Mouse (Mus musculus) ovary, adult 18-20 months (tissue): ENCODE results near the gene Grm1.

Experiments
- DNase-seq: peaks from one replicate; pipeline ENCODE4 v3.0.0; 2022; ENCODE audit warnings: low spot score, mixed read lengths

Grm1 gene

DNA sequence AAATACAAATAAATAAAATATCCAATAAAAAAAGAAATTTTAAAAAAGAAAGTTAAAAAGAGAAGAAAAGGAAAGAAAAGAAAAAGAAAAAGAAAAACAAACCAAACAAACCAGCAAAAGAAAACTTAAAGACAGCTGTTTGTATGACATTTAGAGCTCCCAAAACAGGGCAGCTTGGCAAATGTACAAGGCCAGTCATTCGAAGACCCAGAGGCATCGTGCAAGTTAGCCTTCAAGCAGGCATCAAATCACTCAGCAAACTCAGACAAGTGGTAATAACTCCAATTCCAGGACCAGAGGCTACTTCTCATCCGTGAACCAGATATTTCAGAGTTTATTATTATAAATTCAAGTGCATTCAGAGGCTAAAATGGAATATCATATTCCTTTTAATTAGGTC is 355.7 kb downstream of the Grm1 start:
- no peak for DNase-seq

DNA sequence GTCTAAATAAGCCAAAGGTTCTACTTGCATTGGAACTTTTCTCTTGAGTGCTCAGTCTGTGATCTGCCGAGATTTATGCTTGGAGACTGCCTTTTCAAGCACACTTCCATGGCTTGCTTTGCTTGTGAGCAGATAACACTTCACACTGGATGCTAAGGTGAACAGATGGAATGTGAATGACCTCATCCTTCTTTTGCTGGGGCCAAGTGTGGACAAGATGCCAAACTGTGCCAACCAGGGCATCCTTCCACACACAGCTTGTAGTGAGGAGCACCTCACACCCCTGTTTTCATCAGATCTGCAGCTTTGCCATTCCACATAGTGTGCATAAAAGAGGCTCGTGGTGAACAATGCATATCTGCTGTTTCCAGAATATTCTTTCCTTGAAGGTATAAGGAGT is 371.3 kb downstream of the Grm1 start:
- no peak for DNase-seq

DNA sequence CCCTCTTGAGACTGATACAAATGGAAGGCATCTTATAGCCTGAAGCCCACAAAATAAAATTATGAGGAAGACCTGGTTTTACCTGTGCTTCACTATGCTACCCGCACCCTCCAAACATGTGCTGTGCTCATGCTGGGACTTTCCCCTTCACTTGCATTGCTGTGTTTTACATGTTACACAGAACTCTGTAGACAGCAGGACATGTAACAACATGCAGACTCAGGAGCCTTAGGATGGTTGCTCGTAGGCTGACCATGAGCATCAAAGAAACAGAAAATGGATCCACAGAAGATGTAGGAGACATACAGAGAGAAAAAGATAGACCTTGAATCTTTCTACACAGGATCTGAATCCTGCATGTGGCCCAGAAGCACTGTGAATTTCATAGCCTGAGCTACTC is 371.8 kb downstream of the Grm1 start:
- DNase-seq = no peak

DNA sequence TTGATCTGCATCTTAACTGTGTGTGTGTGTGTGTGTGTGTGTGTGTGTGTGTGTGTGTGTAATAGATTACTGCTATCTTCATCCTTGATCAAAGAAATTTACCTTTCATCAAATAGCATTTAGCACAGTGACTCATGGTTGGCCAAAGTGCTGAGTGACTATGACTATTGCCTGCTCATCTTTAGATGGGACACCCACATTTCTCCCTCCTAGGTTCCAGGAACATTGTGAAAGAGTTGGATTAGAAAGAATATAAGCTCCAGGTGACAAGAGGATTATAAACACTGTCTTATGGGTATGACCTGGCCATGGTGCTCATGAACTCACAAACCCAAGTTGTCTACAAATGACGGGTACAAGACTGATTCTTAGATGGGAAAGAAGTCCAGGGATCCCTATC is 374.1 kb downstream of the Grm1 start:
- no peak for DNase-seq

DNA sequence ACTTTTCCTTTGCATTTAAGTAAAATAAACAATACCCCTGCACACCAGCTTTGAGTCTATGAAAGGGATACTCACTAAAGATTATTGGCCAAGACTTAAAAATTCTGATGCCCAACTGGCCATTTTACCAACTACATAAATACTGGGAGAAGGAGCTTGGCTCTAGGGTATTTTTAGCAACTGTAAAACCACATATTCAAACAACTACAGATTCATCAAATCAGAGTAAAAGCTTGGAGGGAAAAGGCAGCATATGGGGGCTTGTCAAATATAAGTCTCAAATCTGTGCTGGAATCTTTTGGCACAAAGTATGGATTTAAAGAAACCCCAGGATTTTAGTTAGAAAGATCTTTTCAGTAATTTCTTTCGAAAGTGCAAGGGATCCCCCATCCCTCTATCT is 380.8 kb downstream of the Grm1 start:
- no peak for DNase-seq

DNA sequence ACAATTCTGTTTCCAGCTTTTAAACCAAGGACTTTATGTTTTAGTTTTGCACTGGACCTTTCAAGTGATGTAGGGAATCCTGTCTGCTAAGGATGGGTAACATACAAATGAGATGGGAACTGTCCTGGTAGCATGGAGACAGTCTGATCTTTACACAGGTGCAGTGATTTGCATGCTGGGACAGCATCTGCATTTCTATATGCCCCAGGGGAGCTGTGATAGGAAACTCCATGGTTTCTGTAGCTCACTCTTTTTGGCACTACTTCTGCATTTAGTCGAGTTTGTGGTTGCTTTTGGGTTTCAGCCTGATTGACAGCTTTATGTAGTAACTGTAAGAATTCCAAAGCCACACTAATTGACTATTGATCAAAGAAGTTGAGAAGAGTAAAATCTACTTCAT is 381.3 kb downstream of the Grm1 start:
- no peak for DNase-seq

DNA sequence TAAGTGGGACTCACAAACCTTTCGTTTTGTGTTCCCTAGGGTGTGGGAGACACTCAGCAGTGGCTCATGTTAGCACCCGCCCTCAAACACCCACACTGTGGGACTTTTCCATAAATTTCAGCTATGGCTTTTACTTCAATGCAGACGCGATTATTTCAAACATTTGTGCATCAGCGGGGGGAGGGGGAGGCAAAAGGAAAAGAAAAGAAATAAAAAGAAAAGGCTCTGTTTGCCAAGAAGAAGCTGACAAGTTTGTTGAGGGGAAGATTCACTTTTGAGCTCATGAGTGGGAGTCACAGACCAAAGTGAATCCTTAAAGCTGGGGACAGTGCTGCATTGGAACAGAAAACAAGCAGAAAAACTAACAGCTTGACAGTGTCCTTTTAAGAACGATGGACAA is 384.7 kb downstream of the Grm1 start:
- DNase-seq = no peak

DNA sequence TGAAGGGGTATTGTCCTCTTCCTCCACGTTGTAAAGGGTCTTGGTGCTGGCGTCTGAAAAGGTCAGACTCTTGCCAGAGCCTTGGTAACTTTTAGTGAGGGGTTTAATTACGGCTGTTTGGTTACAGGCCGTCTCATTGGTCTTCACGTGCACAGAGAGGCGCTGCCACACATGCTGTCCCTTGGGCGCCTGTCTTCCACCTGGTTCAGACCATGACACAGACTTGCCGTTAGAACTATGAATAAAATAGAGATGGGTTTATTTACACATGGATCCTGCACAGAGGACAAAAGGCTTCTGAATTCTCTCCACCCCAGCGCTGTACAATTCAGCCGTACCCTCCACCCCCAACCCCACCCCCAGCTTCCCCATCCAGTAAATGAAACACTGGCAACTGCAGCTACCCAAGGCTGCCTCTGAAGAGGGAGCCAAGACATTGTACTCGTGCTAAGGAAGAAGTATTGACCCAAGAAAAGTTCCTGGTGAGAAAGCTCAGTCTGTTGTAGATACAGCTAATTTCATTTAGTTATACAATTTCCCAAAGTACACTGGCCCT is 392.4 kb downstream of the Grm1 start:
- no peak for DNase-seq

DNA sequence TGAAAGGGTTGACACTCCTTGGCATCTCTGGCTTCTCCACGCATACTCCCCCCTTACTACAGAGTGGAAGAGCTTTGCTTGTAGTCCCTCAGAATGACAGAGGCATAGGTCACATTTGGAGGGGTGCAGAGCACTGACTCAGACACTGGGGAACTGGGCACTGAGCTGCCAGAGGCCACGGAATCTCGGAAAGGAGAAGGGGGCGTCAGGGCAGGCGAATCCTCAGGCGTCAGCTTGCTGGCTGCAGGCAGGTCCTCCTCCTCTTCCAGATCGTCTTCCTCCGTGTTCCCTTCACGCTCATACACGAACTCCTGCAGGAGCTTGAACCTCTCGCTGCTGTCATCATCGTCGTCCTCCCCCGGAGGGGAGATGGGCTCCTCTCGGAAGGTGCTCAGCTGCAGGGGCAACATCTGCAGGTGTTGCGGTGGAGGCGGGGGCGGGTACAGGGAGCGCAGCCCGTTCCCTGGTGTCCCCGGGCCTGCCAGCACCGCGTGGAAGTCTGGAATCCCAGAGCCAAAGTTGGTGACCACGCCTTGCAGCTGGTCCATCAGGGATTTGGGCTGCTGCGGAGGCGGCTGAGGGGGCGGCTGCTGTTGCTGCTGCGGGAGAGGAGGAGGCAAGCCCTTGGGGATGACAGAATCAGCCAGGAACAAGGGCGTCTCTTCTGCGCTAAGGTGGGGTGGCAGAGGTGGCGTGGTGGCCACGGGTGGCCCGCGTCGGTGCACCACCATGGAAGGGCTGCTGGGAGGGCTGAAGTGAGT is 393.1 kb downstream of the Grm1 start:
- DNase-seq = peak; percentile 5

DNA sequence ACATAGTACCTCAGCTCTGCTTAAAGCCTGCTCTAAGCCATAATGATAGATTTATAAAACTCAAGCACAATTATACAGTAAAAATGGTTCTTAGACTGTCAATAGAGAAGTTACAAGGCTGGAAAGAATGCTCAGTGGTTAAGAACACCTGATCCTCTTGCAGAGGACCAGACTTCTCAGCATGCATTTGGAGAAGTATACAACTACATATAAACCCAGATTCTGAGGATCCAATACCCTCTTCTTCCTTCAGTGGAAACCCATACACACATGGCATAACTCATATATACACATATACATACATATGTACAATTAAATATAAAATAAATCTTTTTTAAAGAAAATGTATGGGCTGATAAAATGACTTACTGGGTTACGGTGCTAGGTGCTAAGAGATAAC is 401.1 kb downstream of the Grm1 start, which contains the start of gene Gm10944:
Gene Gm10944, plus strand, starts transcription at position 301 of the 400 bp plus-strand sequence.
- DNase-seq = no peak

DNA sequence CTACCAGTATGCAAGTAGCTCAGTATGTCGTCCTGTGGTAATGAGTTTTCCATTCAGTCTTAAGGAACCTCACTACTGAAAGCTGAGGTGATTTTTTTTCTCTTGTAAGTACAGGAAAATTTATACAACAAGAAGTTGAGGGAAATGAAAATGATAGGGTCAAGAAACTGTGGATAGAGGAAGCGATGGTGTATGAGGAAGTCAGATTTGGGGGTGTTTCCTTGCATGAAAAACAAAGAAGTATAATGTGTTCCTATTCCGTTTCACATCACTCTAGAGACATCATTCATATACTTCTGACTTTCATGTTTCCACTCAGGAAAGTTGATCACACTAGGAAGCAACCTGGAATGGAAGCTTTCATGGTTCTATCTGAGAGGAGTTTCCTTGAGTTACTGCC is 422.2 kb downstream of the Grm1 start:
- no peak for DNase-seq

DNA sequence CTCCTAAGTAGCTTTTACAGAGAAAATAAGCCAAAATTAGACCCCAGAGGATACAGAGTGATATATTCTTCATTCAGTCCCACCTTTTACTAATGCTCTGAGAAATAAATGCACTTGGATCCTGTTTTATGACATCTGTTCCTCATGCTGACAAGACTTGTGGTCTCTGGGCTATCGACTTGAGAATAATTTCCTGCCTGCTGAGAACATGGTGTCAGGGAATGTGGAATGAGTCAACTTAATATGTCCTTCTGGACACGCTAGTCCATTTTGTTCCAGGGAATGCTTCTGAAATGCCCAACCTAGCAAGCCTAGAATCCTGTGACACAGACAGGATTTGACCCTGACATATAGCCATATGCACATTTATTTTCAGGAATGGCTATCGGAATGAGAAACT is 423.0 kb downstream of the Grm1 start:
- no peak for DNase-seq

DNA sequence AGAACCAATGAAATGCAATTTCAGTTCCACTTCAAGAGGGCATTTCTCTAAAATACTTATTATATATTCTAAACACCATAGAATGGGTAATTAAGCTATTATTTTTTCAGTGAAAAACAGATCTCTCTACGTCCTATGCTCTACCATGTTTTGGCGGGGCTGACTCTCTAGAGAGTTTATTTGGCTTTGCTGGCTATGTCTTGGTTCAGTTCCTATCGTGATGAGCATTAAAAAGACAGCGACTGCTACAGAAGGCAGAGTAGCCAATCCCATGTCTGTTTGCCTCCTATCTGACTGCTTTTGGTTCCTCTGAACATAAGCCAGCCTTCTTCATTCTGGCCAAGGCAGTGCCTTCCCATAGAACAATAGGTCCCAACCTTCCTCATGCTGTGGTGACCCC is 425.5 kb downstream of the Grm1 start:
- DNase-seq = no peak

DNA sequence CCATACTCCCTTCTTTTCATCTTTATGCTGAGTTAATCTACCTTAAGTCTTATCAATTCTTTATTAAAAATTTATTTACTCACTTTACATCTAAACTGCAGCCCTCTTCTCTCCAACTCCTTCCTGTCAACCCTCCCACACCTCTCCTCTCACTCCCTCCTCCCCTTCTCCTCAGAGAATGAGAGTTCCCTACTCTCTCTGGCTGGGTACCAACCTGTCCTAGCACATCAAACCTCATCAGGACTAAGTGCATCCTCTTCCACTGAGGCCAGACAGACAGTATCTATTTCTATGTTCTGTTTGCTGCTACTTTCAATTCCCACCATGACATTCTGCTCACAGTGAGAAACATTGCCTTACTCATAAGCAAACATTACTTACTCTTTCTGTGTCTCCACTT is 426.2 kb downstream of the Grm1 start:
- no peak for DNase-seq
